Mouse (Mus musculus) thymus, adult 2 months (tissue): ENCODE data around the gene Acot7.

Source experiments
- CTCF ChIP-seq: fragments of 200-500 bp; IDR thresholded peaks from 2 replicates; pipeline ENCODE4 v1.5.1; 2012; ENCODE audit warnings: mild to moderate bottlenecking, control low read depth, low read length, moderate library complexity, borderline replicate concordance; ENCODE audit not compliant: control insufficient read depth, poor library complexity, insufficient read depth; ENCODE audit errors: extremely low read depth
- POLR2A ChIP-seq: fragments of 200-500 bp; IDR thresholded peaks from 2 replicates; pipeline ENCODE4 v1.6.1; 2012; ENCODE audit warnings: mild to moderate bottlenecking, low read length, control low read depth, moderate library complexity; ENCODE audit not compliant: control insufficient read depth, poor library complexity, insufficient read depth; ENCODE audit errors: extremely low read depth

- TF ChIP-seq CTCF (no peak), POLR2A (no peak)
These were observed 139.7 kb downstream of the Acot7 start for GRCm38 (mm10) chr4:152317631-152318033.
